Mouse (Mus musculus): ENCODE measurements at regions not wholly inside any gene's neighbourhood (a gene's known extent, or its start where the extent isn't known, plus 50 kb on each side); places are given as distances from the start of the nearest gene placed in this dataset.
"Not testable (repeated sequence)": the region's sequence is repeated elsewhere in the genome, so short reads cannot be mapped to it uniquely, and the experiment has no call there.

DNA sequence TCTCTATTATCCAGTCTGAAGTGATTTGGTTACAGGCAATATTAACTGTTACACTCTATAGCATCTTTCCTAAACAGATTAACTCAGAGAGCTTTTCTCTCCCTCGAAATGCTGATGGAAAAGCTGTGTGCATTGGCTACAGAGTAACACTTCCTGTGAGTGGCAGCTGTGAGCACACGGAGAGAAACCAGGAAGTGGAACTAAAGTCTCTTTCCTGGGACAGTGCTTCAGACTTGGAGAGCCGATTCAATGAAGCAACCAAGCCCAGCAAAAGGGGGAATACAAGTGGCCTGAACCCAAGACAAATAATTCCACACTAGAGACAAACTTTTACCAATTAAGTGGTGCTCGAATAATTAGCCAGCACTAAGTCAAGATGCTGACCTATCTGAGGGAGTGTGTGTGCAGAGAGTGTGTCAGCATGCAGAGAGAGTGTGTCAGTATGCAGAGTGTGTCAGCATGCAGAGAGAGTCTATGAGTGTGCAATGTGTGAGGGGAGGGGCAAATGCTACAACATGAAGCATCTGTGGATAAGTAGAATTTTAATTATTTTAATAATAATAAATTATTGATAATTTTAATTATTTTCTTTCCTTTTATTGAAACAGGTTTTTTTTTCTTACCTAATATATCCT is 74.9 kb upstream of the 1110032F04Rik start:
- DNase-seq: no peak

DNA sequence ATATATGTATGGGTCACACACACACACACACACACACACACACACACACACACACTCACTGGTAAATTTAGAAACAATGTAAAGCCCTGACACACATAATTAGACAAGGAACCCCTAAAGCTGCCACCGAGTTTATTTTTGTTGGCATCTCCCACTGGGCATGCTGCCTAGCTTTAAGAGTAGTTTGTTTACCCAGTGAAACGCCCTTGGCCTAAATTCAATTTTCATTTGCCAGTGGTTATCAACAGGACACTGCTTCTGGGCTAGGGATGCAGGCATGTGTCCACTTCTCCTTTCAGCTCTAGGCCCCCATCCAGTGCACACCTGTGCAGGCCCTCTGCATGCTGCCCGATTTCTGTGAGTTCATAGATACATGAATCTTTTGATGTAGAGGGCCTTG is 73.7 kb upstream of the 1110032F04Rik start:
- peak; percentile 9 to 15 for DNase-seq

DNA sequence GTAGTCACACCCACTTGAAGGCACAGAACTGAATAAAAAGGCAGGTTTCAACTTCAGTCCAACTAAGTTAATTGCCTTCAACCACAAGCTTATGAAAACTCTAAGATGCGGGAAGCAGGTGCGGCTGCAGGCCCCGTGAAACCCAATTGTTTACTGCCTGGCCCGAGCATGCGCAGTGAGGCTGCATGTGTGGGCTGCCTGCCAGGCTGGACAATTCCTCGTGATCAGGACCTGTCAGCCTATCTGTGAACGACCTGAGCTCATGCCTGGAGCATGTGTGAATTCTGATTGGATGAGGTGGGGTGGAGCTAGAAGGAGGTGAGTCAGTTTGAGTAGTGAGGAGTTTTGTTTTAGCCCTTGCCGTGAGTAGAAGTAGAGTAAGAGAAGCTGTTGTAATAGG is 71.0 kb upstream of the 1110032F04Rik start:
- not testable (repeated sequence) for DNase-seq

- DNase-seq: no peak
Observed at GRCm38 (mm10) chr3:68808866-68809265, 60.5 kb upstream of the 1110032F04Rik start.

- no peak for DNase-seq
Observed at GRCm38 (mm10) chr3:68813461-68813860, 55.9 kb upstream of the 1110032F04Rik start.

- no peak for DNase-seq
Observed at GRCm38 (mm10) chr3:68814011-68814690, 55.2 kb upstream of the 1110032F04Rik start.

DNA sequence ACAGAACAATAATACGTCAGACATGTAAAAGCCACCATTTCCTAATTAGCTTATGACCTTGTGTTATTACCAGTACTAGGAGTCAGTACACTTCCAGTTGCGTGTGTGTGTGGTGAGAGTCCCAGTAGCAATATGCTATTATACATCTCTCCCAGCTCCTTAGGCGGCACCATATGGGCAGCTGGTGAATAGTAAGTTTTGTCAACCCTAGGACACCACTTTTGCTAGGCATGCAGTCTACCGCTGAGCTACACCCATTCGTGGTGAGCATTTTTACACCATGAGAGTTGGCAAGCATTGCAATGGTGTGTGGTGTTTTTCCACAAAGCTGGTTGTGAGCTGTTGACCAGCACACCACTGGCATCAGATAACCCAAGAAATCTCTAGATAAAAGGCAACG is 53.8 kb upstream of the 1110032F04Rik start:
- DNase-seq: no peak

- no peak for DNase-seq
Observed at GRCm38 (mm10) chr3:68817321-68817720, 52.1 kb upstream of the 1110032F04Rik start.
